Mouse (Mus musculus) ovary, postnatal 36 days (tissue): Measurements from ENCODE around the gene Gnaz.

Experiments used
- DNase-seq: peaks from one replicate; pipeline ENCODE4 v3.0.0; 2022; ENCODE audit warnings: low spot score, mixed read lengths

Gene Gnaz

DNA sequence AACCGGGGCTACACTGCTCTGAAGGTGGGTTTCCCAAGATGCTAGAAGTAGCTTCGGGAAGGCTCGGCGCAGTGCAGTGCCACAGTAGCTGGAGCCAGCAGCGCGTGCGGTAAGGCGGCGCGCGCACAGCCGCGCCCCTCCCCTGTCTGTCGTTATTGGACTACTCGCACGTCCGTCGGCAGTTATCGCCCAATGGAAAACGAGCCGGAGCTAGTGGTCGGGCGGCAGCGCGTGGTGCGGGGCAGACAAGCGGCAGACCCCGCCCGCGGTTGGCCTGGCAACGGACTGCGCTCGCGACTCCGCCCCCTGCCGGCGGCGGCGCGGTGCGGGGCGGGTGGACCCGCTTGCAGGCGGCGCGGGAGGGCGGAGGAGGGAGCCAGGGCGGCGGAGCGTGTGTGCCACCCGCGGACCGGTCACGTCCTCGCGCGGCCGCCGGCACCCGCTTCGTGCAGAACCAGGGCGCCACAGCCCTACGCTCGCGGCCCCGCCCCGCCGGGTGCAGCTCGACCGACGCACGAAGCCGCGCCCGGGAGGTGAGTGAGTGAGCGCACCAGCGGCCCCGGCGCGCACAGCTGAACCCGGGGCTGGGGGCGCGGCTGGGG, at the start of gene Gnaz:
Gnaz (plus strand) TSS at position 328 of the 602 bp plus-strand sequence.
- DNase-seq: peak; percentile 97

- DNase-seq: no peak
These were observed 47.7 kb upstream of the Gnaz start for GRCm38 (mm10) chr10:74919277-74919676.

- peak; percentile 74 for DNase-seq
These were observed 46.0 kb upstream of the Gnaz start for GRCm38 (mm10) chr10:74920853-74921567.

- peak; percentile 49 for DNase-seq
These were observed 45.4 kb upstream of the Gnaz start for GRCm38 (mm10) chr10:74921614-74922013.

DNA sequence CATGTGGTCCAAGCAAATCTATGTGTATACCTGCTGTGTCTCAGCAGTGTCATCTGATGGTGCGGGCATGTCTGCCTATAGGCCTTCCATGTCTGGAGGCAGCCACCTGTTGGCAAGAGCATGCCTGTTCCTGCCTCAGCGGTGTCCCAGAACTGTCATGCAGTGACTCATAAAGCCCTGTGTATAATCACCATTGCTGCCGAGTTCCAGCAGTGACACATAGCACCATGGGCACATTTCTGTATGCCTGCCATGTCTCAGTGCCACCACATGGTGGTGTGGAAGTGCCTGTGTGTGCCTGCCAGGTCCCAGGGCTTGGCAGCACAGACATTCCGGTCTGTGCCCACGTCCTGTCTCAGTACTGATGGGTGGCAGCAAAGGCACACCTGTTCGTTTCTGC, 44.2 kb upstream of the Gnaz start:
- DNase-seq: peak; percentile 41

GRCm38 (mm10) chr10:74924274-74924673, 42.7 kb upstream of the Gnaz start:
- DNase-seq: no peak

- peak; percentile 44 for DNase-seq
These were observed 41.7 kb upstream of the Gnaz start for GRCm38 (mm10) chr10:74925324-74925723.

DNA sequence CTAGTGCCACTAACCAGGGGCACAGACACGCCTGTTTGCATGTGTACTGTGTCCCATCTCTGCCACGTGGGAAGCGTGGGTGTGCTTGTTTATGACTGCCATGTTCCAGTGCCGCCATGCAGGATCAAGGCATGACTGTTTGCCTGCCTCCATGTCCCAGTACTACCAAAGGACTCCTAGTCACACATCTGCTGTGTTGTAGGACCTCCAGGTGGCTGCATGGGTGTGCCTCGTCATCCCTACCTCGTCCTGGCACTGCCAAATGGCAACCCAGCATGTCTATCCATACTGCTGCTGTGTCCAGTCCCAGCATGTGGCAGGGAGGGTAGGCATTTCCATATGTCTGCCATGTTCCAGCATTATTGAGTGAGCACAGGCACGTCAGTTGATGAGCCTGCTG, 38.7 kb upstream of the Gnaz start:
- DNase-seq: no peak

DNA sequence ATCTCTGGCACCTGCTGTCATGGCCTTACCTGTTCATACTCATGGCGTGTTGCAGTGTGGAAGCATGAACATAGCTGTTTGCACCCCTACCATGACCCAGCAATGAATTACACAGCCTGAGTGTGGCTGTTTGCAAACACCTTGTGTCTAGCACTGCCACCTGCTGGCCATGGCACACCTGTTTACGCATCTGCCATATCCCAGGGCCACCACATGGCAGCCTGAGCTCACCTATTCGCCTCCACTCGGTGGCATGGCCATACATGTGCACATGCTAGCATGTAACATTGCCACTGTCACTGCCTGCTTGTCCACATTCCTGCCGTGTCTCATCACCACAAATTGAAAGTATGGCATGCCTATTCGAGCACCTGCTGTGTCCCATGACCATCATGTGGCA, 37.4 kb upstream of the Gnaz start:
- DNase-seq: no peak

- no peak for DNase-seq
These were observed 36.4 kb upstream of the Gnaz start for GRCm38 (mm10) chr10:74930541-74930940.

GRCm38 (mm10) chr10:74931631-74932030, 35.3 kb upstream of the Gnaz start:
- no peak for DNase-seq

DNA sequence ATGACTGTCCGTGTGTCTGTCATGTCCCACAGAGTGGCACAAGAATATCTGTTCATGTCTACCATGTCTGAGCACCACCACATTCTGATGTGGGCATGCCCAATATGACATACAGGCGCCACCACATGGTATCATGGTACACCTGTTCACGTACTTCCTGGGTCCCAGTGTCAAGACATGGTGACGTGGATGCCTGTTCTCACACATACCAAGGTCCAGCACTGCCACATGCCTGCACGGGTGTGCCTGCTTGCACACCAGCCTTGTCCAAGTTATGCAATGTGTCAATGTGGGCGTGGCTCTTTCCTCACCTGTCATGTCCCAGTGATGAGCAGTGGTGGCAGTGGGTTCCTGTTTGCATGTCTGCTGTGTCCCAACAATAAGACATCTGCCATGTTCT, 34.5 kb upstream of the Gnaz start:
- DNase-seq: no peak

DNA sequence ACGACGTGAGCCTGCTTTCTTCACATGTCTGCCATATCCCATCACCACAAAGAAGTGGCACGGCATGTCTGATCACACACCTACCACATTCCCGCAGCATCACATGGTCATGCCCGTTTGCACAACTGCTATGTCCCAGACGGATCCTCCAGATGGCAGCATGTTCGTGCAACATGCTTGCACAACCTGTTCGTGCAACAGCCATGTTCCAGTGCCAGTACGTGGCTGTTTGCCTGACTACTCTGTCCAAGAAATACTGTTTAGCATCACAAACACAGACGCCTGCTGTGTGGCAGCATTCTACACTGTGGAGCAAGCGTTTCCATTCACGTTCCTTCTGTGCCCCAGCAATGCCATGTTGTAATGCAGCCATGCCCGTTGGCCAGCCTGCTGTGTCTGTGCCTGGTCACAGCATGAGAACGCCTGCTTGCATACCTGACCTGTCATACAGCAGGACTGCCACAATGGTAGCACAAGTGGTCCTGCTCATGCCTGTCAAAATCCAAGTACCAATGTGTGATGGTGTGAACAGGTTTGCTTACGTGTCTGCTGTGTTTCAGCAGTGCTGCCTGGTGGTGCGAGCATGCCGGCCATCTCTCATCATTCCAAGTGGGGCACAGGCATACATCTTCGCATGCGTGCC, 33.3 kb upstream of the Gnaz start:
- DNase-seq: no peak

GRCm38 (mm10) chr10:74934521-74934920, 32.5 kb upstream of the Gnaz start:
- no peak for DNase-seq

GRCm38 (mm10) chr10:74935016-74935415, 32.0 kb upstream of the Gnaz start:
- peak; percentile 26 for DNase-seq

DNA sequence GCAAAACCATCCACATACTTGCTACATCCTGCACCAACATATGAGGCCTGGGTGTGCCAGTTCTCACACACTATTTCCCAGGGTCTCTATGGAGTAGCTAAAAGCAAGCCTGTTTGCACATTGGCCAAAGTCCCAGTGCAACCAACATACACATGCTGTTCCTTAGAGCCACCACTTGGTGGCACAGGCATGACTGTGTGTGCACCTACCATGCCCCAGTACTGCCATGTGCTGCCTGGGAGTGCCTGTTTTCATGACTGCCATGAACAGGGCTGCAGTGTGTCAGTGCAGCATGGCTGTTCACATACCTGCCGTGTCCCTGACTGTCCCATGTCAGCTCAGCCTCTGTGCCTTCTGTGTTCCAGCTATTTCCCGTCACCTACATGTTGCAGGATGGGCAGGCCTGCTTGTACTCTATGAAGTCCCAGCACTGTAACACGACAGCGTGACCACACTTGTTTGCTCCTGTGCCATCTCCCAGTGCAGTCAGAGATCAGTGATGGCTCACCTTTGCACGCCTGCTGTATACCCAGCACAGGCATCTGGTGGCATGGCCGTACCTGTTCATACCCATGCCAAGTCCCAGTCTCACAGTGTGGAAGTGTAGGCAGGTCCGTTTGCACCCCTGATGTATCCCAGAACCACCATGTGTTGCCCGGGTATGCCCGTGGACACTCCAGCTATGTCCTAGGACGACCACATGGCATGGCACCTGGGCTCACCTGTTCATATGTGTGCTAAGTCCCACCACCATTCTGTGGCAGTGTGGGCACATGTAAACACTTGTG, 29.8 kb upstream of the Gnaz start:
- no peak for DNase-seq

DNA sequence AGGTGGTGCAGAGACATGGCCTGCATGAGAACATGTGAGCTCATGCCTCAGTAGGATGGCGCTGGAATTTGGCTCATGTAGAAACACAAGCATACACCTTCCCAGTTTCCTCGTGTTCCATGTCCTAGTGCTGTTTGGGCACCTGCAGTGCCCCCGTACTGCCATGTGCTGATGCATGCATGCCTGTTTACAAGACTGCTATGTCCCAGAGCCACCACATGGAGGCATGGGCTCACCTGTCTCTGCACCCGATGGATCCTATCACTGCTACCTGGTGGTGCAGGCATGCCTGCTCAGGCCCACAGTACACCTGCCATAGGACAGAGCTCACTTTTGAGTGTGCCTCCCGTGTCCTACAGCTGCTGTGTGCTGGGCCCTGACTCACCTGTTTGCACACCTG, 28.6 kb upstream of the Gnaz start:
- no peak for DNase-seq

DNA sequence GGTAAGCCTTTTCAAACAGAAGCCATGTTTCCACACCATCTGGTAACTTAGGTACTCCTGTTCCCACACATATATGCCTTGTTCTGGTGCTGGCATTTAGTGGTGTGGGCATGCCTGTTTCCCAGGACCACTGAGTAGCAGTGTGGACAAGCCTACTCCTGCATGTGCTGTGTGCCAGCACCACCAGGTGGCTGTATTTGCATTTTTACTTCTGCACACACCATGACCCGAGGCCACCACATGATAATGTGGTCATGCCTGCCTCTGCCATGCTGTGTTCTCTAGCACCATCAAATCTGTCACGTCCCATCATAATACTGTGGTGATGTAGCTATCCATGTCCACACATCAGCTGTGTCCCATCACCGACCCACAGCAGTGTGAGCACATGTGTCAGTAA, 27.7 kb upstream of the Gnaz start:
- DNase-seq: no peak

- no peak for DNase-seq
These were observed 26.2 kb upstream of the Gnaz start for GRCm38 (mm10) chr10:74940795-74941194.

DNA sequence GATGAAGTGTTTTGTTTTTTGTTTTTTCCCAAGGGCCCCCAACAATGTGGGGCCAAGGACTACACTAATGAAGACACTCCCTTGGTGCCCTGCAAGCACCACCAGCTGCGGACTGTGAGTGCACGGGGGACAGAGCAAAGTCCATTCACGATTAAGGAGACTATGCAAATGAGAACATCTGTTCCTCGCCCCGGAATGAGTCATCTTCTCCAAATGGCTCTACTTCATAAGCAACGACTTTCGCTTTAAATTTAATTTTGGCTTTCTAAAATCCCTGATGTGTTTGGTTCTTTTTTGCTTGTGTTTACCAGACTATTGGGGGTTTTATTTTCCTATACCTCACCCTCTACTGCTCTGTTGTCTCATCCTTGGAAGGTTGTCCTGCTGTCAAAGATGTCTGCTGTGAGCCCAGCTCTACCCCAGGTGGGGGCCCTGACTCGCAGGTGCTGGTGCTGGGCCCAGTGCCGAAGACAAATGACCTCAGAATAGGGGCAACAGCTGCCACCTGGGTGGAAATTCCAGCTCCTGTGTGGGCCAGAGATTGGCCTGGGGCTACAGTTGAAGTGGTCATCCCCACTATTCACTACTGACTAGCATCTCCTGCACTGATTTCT, 14.0 kb upstream of the Gnaz start:
- no peak for DNase-seq

DNA sequence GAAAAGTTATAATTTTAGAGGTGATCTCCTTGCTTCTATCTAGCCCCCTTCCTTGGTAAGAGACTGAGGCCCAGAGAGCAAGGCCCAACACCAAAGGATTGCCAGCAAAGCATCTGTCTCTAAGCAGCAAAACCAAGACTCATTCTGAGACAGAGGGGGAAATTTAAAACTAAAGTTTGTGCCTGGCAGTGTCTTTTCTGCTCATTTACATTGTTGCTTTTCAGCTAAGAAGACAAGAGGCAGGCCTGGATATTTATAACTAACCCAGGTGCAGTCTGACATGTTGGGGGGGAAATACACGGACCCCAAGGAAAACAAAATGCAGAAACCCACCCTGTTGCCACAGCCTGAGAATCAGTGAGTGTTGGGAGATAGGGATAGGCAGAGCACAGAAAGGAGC, 2.6 kb upstream of the Gnaz start:
- no peak for DNase-seq

GRCm38 (mm10) chr10:74967651-74968267, 782 bp downstream of the Gnaz start:
- no peak for DNase-seq
